Mouse (Mus musculus) brain, embryonic 14.5 days (tissue): ENCODE data around the gene Capn5.

ENCODE experiments used
- CTCF ChIP-seq: fragments of 200-500 bp; IDR thresholded peaks from 2 replicates; pipeline ENCODE4 v1.5.1; 2012; ENCODE audit warnings: inconsistent platforms, mild to moderate bottlenecking, moderate library complexity, borderline replicate concordance; ENCODE audit not compliant: insufficient read depth, insufficient read length; ENCODE audit errors: extremely low read depth
- POLR2A ChIP-seq: fragments of 200-500 bp; IDR thresholded peaks from 2 replicates; pipeline ENCODE4 v1.6.1; 2012; ENCODE audit warnings: mild to moderate bottlenecking, inconsistent platforms, borderline replicate concordance; ENCODE audit not compliant: poor library complexity, insufficient read depth, insufficient read length, severe bottlenecking; ENCODE audit errors: extremely low read depth

DNA sequence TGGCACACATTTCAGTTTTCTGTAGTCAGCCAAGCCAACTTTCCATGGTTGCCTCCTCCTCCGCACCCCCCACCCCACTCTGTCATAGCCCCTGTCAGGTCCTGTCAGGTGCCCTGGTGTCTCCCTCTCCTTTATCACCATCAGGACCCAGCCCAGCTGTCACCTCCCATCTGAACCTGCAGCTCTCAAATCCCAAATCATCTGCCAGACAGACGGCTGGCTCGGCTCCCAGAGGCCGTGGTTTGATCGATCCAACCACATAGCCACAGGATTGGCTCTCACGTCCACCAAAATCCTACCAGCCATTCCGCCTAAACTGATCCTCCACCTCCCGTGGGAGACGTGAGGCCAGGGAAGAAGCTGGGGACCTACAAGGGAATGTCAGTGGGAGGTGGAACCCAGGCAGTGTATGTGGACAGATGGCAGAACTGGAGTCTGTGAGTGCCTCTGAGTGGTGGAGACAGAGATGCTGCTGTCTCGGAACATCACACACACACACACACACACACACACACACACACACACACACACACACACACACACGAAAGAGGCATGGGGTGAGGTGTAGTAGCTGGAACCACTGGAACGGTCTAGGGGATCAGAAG, 32.1 kb downstream of the Capn5 start:
- TF ChIP-seq CTCF, result no peak
- no peak for TF ChIP-seq POLR2A
